Mouse (Mus musculus) intestine, embryonic 14.5 days (tissue): ENCODE results near the gene Cela1. TPM values are rescaled to one million over a fixed set of nuclear protein-coding genes. Genes with fewer than 3 reads are reported as not detected.

ENCODE experiments used
- ATAC-seq: fragments of 200-750 bp; cut with Nextera tagmentation; replicated peaks from 2 replicates; pipeline ENCODE4 v1.8.0; 2017; ENCODE audit warnings: low read depth, moderate number of reproducible peaks, moderate TSS enrichment, moderate library complexity; ENCODE audit not compliant: low FRiP score, low TSS enrichment
- DNase-seq: peaks from one replicate; pipeline ENCODE4 v3.0.0-alpha.2; 2018; ENCODE audit warnings: low spot score
- H3K27ac ChIP-seq: fragments of 300-500 bp; sonication (generic); 2 replicates; pipeline ENCODE4 v1.5.1; 2014; ENCODE audit warnings: low read depth, mild to moderate bottlenecking, control low read depth
- H3K27me3 ChIP-seq: fragments of 300-500 bp; sonication (generic); replicated peaks from 2 replicates; pipeline ENCODE4 v1.6.1; 2014; ENCODE audit warnings: low read length, control low read depth; ENCODE audit not compliant: control insufficient read depth, insufficient read depth
- H3K36me3 ChIP-seq: fragments of 300-500 bp; sonication (generic); 2 replicates; pipeline ENCODE4 v1.6.1; 2014; ENCODE audit warnings: low read length, control low read depth; ENCODE audit not compliant: control insufficient read depth, insufficient read depth
- H3K4me1 ChIP-seq: fragments of 300-500 bp; sonication (generic); replicated peaks from 2 replicates; pipeline ENCODE4 v1.6.1; 2014; ENCODE audit warnings: low read length, control low read depth, mixed read lengths; ENCODE audit not compliant: control insufficient read depth, insufficient read depth
- H3K4me2 ChIP-seq: fragments of 300-500 bp; sonication (generic); 2 replicates; pipeline ENCODE4 v1.6.1; 2014; ENCODE audit warnings: low read length
- H3K4me3 ChIP-seq: fragments of 300-500 bp; sonication (generic); 2 replicates; pipeline ENCODE4 v1.5.1; 2014; ENCODE audit warnings: low read depth, low read length, control low read depth, mixed read lengths
- H3K9ac ChIP-seq: fragments of 300-500 bp; sonication (generic); 2 replicates; pipeline ENCODE4 v1.6.1; 2014; ENCODE audit warnings: mild to moderate bottlenecking, low read length
- H3K9me3 ChIP-seq: fragments of 300-500 bp; sonication (generic); 2 replicates; pipeline ENCODE4 v1.6.1; 2016; ENCODE audit warnings: low read length, control low read depth; ENCODE audit not compliant: control insufficient read depth
- WGBS: fragments of 180-500 bp; shearing (Covaris S2); extraction: QIAGEN DNeasy Blood & Tissue Kit; methylation state at CpG from one replicate; pipeline ENCODE4 v1.1.7; 2014; 5-methylcytosine and 5-hydroxymethylcytosine counted together
- polyA plus RNA-seq: library from polyadenylated mRNA; unstranded; fragments of >200 nt; fragmentation: Nextera tagmentation; extraction: Ambion mirVana; gene quantifications from 2 replicates; pipeline ENCODE4 v1.2.1, GENCODE M21; 2014

Cela1 gene
- polyA plus RNA-seq, 1 experiment from 2014 or later: 49.9 TPM

DNA sequence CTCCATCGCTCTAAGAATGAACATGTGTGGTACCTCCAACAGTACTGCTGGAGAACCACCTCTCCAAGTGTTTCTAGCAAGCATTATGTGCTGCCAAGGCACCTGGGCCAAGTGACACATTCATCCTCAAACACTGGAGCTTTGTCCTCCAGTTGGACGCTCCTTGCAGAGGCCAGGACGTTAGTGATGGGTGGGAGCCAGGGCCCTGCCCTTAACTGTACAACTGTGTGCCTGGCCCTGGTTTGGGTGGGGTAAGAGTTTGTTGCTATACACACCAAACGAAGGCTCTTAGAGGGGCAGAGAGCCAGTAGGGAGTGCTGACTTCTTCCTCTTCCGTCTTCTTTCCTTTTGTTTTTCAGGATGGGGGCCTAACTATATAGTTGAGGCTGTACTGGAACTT, 12.7 kb upstream of the Cela1 start:
- Histone ChIP-seq H3K9me3 (no peaks in the 10 kb centered on the region), H3K4me1 (0 out of 2 replicates have a peak, but pooled peaks cover 6% of the 10 kb centered on the region), H3K4me3 (no peak overlapping the region), H3K27me3 (no peaks in the 10 kb centered on the region), H3K9ac (no peak overlapping the region), H3K27ac (no peak overlapping the region), H3K4me2 (no peak overlapping the region), H3K36me3 (no peaks in the 10 kb centered on the region)
- no peak for ATAC-seq
- WGBS: 77% methylated on average over 5 of the region's 5 CpGs
- DNase-seq: no peak

DNA sequence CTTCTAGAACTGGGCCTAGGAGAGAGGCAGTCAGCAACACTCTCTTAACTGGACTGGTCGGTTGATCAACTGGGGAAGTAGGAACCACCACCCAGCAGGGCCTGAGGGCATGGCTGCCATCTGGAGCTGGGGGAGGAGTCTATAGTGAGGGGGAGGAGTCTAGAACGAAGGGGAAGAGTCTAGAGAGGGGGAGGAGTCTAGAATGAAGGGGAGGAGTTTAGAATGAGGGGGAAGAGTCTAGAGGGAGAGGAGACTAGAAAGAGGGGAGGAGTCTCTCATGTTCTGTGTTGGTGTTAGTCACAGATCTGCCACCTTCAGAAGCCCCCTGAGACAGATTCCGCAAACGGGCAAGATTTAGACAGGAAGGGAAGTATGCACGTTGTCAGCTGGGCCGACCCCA, 11.7 kb upstream of the Cela1 start:
- Histone ChIP-seq H3K27me3 (no peaks in the 10 kb centered on the region), H3K4me3 (no peak overlapping the region), H3K36me3 (no peaks in the 10 kb centered on the region), H3K4me2 (no peak overlapping the region), H3K27ac (no peak overlapping the region), H3K9me3 (no peaks in the 10 kb centered on the region), H3K9ac (no peak overlapping the region), H3K4me1 (0 out of 2 replicates have a peak, but pooled peaks cover 6% of the 10 kb centered on the region)
- DNase-seq (no peak), ATAC-seq (no peak)
- WGBS: 82% methylated on average over 6 of the region's 6 CpGs

DNA sequence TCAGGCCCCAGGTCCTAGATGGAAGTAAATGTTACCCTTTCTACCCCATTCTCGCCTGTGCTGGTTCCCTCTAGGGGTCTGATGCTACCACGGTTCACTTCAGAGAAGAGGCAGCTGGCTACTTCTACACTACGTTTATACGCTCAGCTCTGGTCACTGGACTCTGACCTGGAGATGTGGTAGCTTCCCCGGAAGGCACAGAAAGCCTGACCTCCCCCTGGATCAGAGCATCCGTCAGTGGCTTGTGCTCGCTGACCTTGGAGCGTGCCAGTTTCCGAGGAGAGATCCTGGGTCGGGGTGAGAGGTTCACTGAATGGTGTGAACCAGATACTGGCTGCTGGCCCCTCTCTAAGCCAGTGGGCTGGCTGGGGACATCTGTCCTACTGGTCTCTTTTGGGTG, 10.4 kb upstream of the Cela1 start:
- Histone ChIP-seq H3K4me3 (no peak overlapping the region), H3K9ac (no peak overlapping the region), H3K36me3 (no peaks in the 10 kb centered on the region), H3K9me3 (no peaks in the 10 kb centered on the region), H3K27me3 (no peaks in the 10 kb centered on the region), H3K4me2 (no peak overlapping the region), H3K4me1 (no peaks in the 10 kb centered on the region), H3K27ac (no peak overlapping the region)
- WGBS: 70% methylated on average over 10 of the region's 10 CpGs
- ATAC-seq: no peak
- no peak for DNase-seq

DNA sequence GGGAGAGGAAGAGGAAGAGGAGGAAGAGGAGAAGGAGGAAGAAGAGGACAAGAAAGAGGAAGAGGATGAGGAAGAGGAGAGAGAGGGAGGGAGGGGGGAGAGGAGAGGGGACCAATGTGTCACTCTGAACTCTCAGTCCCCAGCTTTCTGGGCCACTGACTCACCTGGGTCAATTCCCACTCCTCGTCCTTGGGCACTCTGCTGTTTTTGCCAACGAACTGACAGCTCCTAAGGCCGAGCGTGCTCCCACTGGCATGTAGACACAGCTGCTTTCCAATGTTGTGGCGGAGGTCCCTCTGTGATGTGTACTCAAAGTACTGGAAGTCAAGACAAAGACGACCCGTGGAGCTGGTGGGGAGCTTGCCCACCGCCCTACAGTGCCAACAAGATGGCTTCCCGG, 6.7 kb upstream of the Cela1 start:
- no peak overlapping the region for H3K27ac ChIP-seq
- peaks cover 10% of the 10 kb centered on the region for H3K9me3 ChIP-seq
- no peak overlapping the region for H3K4me3 ChIP-seq
- no peaks in the 10 kb centered on the region for H3K4me1 ChIP-seq
- DNase-seq (no peak), ATAC-seq (no peak)
- H3K27me3 ChIP-seq: no peaks in the 10 kb centered on the region
- H3K36me3 ChIP-seq: no peaks in the 10 kb centered on the region
- no peak overlapping the region for H3K4me2 ChIP-seq
- WGBS: 88% methylated on average over 9 of the region's 9 CpGs
- H3K9ac ChIP-seq: no peak overlapping the region

DNA sequence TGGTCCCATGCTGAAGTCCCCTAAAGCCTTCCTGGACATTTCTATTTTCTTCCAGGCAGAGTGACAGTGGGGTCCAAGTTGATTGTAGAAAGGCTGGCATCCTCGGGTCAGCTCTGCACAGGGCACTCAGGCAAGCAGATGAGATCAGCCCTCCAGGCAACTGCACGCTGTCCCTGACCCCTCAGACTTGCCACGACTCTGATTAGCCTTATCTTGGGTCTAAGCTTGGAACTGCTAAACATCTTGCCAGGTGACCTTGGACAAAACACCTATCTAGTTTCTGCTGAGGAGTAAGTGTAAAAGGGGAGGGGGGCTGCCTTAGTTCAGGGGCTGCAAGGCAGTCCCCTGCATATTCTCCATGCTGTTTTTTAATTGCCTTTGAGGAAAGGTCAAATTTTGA, 4.3 kb upstream of the Cela1 start:
- no peak overlapping the region for H3K27ac ChIP-seq
- 61% methylated on average over 3 of the region's 3 CpGs for WGBS
- no peak overlapping the region for H3K4me2 ChIP-seq
- peaks cover 10% of the 10 kb centered on the region for H3K9me3 ChIP-seq
- ATAC-seq: no peak
- H3K4me1 ChIP-seq: peaks cover 6% of the 10 kb centered on the region
- H3K36me3 ChIP-seq: no peaks in the 10 kb centered on the region
- H3K27me3 ChIP-seq: no peaks in the 10 kb centered on the region
- DNase-seq: no peak
- H3K4me3 ChIP-seq: no peak overlapping the region
- H3K9ac ChIP-seq: no peak overlapping the region

DNA sequence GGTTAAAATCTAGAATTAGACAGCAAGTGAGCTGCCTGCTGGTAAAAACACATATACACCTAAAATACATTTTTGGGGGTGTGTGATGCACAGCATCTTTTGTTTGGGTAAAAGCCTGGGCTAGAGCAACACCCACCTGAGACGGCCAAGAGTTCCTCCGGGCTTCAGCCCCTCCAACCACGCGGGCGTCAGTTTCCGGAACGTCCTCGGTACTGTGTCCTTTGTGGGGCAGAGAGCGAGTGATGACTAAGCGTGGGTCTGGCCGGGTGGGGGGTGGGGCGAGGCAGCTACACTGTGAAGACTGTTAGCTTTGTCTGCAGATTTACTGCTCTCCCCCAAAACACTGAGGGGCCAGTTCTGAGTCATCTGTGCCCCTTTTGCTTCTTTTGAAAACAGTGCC, 732 bp downstream of the Cela1 start:
- no peaks in the 10 kb centered on the region for H3K36me3 ChIP-seq
- peak overlapping the region; percentile 22; the same call in 1 of the 2 replicates for H3K4me2 ChIP-seq
- WGBS: 35% methylated on average over 12 of the region's 12 CpGs
- no peak overlapping the region for H3K9ac ChIP-seq
- H3K27ac ChIP-seq: no peak overlapping the region
- no peak overlapping the region for H3K4me3 ChIP-seq
- no peaks in the 10 kb centered on the region for H3K27me3 ChIP-seq
- peaks cover 10% of the 10 kb centered on the region for H3K9me3 ChIP-seq
- peaks cover 8% of the 10 kb centered on the region for H3K4me1 ChIP-seq
- ATAC-seq (peak; percentile 44; the same call in 1 of the 2 replicates), DNase-seq (no peak)

DNA sequence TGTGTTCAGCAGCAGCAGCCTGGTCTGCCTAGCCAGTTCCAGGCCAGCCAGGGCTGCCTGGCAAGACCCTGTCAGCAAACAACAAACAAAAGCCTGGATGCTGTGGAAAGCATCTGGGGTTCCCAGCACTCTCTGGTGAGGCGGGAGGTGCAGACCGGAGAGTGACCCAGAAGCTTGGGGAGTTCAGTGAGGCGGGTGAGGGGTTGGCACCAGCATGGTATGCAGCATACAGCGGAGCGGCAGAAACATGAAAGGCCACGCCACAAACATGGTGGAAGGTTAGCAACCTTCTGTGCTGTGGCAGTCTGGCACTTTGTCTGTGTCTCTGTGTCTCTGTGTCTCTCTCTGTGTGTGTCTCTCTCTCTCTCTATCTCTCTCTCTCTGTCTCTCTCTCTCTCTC, 1.3 kb downstream of the Cela1 start:
- no peak overlapping the region for H3K9ac ChIP-seq
- peaks cover 10% of the 10 kb centered on the region for H3K9me3 ChIP-seq
- no peaks in the 10 kb centered on the region for H3K36me3 ChIP-seq
- H3K4me2 ChIP-seq: no peak overlapping the region
- no peak overlapping the region for H3K4me3 ChIP-seq
- 87% methylated on average over 6 of the region's 6 CpGs for WGBS
- H3K4me1 ChIP-seq: peaks cover 8% of the 10 kb centered on the region
- no peak for ATAC-seq
- H3K27ac ChIP-seq: no peak overlapping the region
- H3K27me3 ChIP-seq: no peaks in the 10 kb centered on the region
- no peak for DNase-seq

DNA sequence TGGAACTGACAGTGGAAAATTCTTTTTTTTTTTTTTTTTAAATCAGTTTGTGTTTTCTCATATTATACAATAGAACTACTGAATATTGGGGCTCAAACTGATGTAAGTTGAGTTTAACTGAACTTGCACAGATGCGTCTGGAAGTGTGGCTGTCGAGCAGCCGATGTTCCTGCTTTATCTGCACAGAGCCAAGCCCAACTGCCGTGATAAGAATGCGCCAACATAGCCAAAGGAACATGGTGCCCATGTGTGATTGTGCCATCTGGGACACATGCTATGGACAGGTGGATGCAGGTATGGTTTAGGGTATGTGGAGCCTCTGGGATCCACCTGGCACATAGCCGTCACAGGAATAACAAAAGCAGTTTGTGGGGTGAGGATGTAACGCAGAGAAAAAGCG, 1.9 kb downstream of the Cela1 start:
- Histone ChIP-seq H3K4me3 (no peak overlapping the region), H3K9ac (no peak overlapping the region), H3K27ac (no peak overlapping the region), H3K4me1 (peaks cover 8% of the 10 kb centered on the region), H3K4me2 (no peak overlapping the region), H3K27me3 (no peaks in the 10 kb centered on the region), H3K9me3 (peaks cover 9% of the 10 kb centered on the region), H3K36me3 (no peaks in the 10 kb centered on the region)
- 84% methylated on average over 8 of the region's 8 CpGs for WGBS
- DNase-seq: no peak
- no peak for ATAC-seq

DNA sequence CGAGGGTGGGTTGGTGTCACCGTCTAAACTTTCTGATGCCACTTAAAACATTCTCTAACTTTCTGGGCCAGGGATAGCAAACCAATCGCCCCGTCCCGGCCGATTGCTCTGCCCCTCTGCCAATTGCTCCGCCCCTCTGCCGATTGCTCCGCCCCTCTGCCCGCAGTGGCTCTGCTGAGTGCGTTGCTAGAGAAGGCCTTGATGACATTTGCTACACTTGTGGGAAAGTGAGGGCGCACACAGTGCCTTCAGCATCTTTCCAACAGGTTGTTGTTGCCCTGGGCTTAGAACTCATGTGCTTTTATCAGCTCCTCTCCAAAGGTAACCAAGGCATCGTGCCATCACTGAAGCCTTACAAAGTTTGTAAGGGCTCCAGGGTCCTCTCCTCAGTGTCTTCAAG, 2.5 kb downstream of the Cela1 start:
- ATAC-seq: no peak
- H3K4me3 ChIP-seq: no peak overlapping the region
- no peaks in the 10 kb centered on the region for H3K27me3 ChIP-seq
- no peaks in the 10 kb centered on the region for H3K36me3 ChIP-seq
- H3K9ac ChIP-seq: no peak overlapping the region
- no peak for DNase-seq
- 26% methylated on average over 13 of the region's 13 CpGs for WGBS
- peaks cover 8% of the 10 kb centered on the region for H3K4me1 ChIP-seq
- no peak overlapping the region for H3K27ac ChIP-seq
- no peak overlapping the region for H3K4me2 ChIP-seq
- peaks cover 3% of the 10 kb centered on the region for H3K9me3 ChIP-seq
